Mouse (Mus musculus) bone marrow, adult 2 months (tissue): ENCODE data around the gene Slc4a8.

Experiments
- CTCF ChIP-seq: fragments of 200-500 bp; IDR thresholded peaks from 2 replicates; pipeline ENCODE4 v1.5.1; 2011; ENCODE audit warnings: low read length, control low read depth; ENCODE audit not compliant: control insufficient read depth, insufficient read depth
- POLR2A ChIP-seq: fragments of 200-500 bp; IDR thresholded peaks from 2 replicates; pipeline ENCODE4 v1.6.1; 2011; ENCODE audit warnings: low read depth, mild to moderate bottlenecking, control low read depth, low read length, borderline replicate concordance; ENCODE audit not compliant: control insufficient read depth

- TF ChIP-seq CTCF (no peak), POLR2A (no peak)
Measured at GRCm38 (mm10) chr15:100755881-100756624, 5.5 kb upstream of the Slc4a8 start.
